Mouse (Mus musculus) effector memory CD4-positive, alpha-beta T cell, adult 5 months (primary cell): ENCODE measurements around the gene Dmap1. TPM values are rescaled to one million over a fixed set of nuclear protein-coding genes. Genes with fewer than 3 reads are reported as not detected.

Source experiments
- polyA plus RNA-seq: library from polyadenylated mRNA; unstranded; fragments of 100-300 nt; shearing (Covaris generic); gene quantifications from one replicate; pipeline ENCODE4 v1.2.1, GENCODE M21; 2017

Dmap1 gene
- polyA plus RNA-seq = 28.6 TPM

GRCm38 (mm10) chr4:117681931-117682461 lies at the start of gene Dmap1:
Gene Dmap1, minus strand, starts transcription at chr4:117682273.

GRCm38 (mm10) chr4:117724112-117724511 lies 42.0 kb upstream of the Dmap1 start, which contains the start of gene Gm12845:
Gene Gm12845, plus strand, starts transcription at chr4:117724412.

Other genes starting within 250 kb of the Dmap1 start
- 97.3 TPM for gene Rnf220, start 185.2 kb downstream of the Dmap1 start, polyA plus RNA-seq
- gene Eri3, start 131.9 kb downstream of the Dmap1 start, polyA plus RNA-seq = 30.7 TPM
- gene Gm12845, start 42.1 kb upstream of the Dmap1 start, polyA plus RNA-seq = not detected
- gene Klf17, start 83.4 kb upstream of the Dmap1 start, polyA plus RNA-seq = not detected
- gene Slc6a9, start 152.2 kb upstream of the Dmap1 start, polyA plus RNA-seq = 0.57 TPM
- gene Ccdc24, start 190.3 kb upstream of the Dmap1 start, polyA plus RNA-seq = not detected
- gene B4galt2, start 201.2 kb upstream of the Dmap1 start, polyA plus RNA-seq = not detected
- 157 TPM for gene Atp6v0b, start 205.1 kb upstream of the Dmap1 start, polyA plus RNA-seq
- 11.6 TPM for gene Dph2, start 209.8 kb upstream of the Dmap1 start, polyA plus RNA-seq
- gene Ipo13, start 232.7 kb upstream of the Dmap1 start, polyA plus RNA-seq = 24.9 TPM
- gene Artn, start 247.5 kb upstream of the Dmap1 start, polyA plus RNA-seq = not detected